Mouse (Mus musculus) megakaryocyte-erythroid progenitor cell, adult 5 weeks (primary cell): ENCODE results near the gene Lamtor2. TPM values are rescaled to one million over a fixed set of nuclear protein-coding genes. Genes with fewer than 3 reads are reported as not detected.

Source experiments
- polyA plus RNA-seq: library from polyadenylated mRNA; stranded (reverse); fragments of >175 nt; gene quantifications from 2 replicates; pipeline ENCODE4 v1.2.3, GENCODE M21; 2012

Lamtor2 gene
- polyA plus RNA-seq: 121 and 149 TPM in 2 replicates

DNA sequence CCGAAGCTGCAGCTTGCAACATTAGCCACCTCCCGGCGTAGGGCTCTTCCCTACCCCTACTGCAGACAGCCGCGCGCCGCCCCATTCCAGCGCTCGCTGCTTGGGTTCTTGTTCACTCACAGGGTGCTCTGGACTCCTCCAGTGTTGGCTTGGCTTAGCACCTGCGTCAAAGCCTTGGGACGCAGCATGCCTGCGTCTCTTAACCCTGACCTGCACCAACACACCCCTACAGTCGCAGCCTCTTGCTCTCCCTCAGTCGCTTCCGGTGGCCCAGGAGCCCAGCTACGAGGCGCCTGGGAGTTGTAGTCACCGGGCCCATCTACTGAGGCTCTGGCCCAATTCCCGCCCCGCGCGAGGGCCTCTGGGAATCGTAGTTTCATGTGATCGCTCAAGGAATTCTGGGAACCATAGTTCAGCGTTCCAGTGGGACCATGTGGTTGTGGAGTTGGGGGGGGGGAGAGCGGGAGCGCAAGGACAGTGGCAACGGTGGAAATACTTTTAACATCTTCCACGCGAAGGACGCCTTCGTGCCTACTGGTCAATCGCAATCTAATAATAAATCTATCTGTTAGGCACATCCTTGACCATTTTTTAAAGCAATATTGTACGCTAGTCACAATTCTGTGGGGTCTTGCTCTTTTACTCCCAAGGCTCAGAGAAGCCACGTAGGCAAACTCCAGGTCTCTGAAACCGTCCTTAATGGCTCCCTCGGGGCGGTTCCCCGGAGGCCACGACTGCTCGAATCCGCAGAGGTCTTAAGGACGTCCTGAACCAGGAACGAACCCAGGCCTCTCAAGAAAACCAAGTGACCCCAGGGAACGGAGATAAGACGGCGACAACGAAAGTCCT, at the start of gene Lamtor2:
TSS of gene Lamtor2 (minus strand) at position 399 of the 849 bp plus-strand sequence.

DNA sequence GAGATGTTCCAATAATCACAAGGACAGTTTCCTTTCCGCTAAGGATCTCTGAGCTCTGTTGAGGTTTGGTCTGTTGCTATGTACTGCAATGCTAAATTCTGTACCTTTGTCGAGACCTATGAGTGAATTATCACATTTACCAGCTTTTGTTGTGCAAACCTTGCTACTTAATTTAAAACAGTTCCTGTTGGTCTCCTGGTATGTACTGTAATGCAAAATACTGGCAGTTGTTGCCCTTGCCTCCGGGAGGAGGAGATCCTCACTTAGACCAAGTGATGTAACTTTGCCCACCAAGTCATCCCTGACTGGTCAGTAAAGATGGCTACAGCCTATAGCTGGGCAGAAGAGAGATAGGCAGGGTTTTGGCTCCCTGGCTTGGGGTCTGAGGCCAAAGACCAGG, 22.7 kb upstream of the Lamtor2 start, which contains the start of gene Ssr2:
TSS of gene Ssr2 (plus strand) at position 337 of the 400 bp plus-strand sequence.

DNA sequence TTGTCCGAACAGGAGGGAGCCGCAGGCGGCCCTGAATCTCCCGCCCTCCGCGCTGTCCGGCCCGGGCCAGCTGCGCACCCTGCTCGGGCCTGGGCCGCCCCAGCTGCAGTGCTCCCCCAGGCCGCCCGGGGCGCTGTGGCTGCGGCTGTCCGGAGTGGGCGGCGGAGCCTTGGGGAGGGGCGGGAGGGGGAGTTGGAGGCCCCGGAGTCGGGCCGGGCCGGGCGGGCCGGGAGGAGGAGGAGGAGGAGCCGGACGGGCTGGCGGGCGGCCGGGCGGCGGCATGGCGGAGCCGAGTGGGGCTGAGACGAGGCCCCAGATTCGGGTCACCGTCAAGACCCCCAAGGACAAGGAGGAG, 628 bp upstream of the Lamtor2 start, which contains the start of gene Ubqln4:
TSS of gene Ubqln4 (plus strand) at position 234 of the 355 bp plus-strand sequence.

DNA sequence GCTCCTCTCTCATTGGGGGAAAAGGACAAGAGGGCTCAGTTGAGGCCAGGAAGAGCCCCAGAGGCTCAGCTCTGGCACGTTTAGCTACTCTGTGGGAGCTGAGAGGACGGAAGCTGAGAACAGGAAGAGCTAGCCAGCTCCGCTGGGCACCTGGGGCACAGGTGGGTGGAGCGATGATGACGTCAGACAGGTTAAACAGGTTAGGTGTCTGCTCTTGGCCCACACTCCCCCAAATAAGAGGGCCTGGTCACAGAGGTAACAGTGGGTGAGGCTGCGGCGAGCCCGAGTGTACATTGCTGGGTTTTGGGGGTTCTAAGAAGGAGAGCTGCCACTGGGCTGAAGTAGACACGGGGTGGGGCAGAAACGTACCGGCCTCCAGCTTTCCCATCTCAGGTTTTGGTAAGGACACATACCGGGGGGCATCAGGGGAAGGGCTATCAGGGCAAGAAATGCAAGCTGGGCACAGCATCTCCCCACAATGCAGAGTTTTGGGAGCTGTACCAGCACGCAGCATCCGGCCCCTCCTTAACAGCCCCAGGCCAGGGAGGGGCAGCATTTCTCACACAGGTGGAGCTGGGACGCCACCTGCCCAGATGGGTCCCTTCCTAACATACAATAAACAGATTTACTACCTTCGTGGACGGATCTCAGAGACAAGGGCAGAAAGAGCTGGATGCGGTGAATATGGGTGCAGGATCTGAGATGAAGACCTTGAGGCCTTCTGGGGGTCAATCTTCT, 4.5 kb downstream of the Lamtor2 start, which contains the start of gene Rab25:
TSS of gene Rab25 (minus strand) at position 121 of the 738 bp plus-strand sequence.

DNA sequence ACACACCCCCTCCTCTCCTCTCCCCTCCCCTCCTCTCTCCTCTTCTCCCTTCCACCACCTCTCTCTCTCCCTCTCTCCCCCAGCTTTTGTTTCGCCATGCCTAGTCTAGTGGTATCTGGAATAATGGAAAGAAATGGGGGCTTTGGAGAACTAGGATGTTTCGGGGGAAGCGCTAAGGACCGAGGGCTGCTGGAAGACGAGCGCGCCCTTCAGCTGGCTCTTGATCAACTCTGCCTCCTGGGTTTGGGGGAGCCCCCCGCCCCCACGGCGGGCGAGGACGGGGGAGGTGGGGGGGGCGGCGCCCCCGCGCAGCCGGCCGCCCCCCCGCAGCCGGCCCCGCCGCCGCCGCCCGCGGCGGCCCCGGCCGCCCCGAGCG, 20.6 kb downstream of the Lamtor2 start, which contains the start of gene Mex3a:
TSS of gene Mex3a (plus strand) at position 97 of the 376 bp plus-strand sequence.

DNA sequence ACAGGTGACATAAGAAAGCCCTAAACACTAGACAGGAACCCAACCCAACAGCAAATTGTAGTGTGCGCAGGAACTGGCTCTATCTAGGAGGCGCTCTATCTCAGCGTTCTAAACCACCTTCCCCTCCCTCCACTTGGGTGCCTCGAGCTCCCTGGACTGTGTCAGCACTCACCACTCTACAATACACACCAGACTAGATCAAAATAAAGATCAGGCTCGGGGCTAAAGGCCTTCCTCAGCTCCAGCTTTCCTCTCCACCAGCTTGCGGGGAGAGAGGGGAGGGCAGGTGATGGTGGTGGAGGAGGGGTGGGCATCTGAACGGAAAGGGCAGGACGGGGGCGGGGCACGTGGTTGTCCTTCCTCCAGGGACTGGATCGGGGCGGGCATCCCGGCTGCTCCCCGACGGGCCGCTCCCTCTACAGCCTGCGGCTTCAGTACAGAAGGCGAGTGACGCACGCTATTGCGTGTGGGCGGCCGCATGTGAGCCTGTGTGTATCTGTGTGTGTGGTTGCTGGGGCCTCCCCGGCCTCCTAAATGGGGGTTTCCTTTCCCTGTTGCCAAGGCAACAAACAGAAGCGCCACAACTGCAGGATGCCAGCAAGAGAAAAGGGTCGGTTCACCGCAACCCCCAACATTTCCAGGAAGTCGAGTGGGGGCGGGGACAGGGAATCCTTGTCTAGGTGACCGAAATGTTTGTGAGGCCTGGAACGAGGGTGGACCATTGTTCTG, 43.0 kb downstream of the Lamtor2 start, which contains the start of gene Lmna:
TSS of gene Lmna (minus strand) at position 265 of the 729 bp plus-strand sequence.

Other genes starting within 250 kb of the Lamtor2 start
- gene Glmp, start 228.1 kb downstream of the Lamtor2 start, polyA plus RNA-seq: 75.1 and 97.9 TPM in 2 replicates
- gene Tmem79, start 216.9 kb downstream of the Lamtor2 start, polyA plus RNA-seq: 1.8 and 1.9 TPM in 2 replicates
- gene Smg5, start 216.8 kb downstream of the Lamtor2 start, polyA plus RNA-seq: 78.6 and 97.0 TPM in 2 replicates
- 0.06 TPM in 1 of 2 replicates, not detected in the other for gene Paqr6, start 188.5 kb downstream of the Lamtor2 start, polyA plus RNA-seq
- gene Bglap3, start 180.3 kb downstream of the Lamtor2 start, polyA plus RNA-seq: not detected in 2 replicates
- gene Bglap2, start 174.4 kb downstream of the Lamtor2 start, polyA plus RNA-seq: not detected in 2 replicates
- not detected in 2 replicates for gene Bglap, start 168.6 kb downstream of the Lamtor2 start, polyA plus RNA-seq
- gene Pmf1, start 142.7 kb downstream of the Lamtor2 start, polyA plus RNA-seq: 203 and 221 TPM in 2 replicates
- 8.2 and 8.3 TPM in 2 replicates for gene Slc25a44, start 127.9 kb downstream of the Lamtor2 start, polyA plus RNA-seq
- 60.3 and 109 TPM in 2 replicates for gene Sema4a, start 91.9 kb downstream of the Lamtor2 start, polyA plus RNA-seq
- 80.9 and 128 TPM in 2 replicates for gene Lmna, start 43.1 kb downstream of the Lamtor2 start, polyA plus RNA-seq
- 8.8 and 16.2 TPM in 2 replicates for gene Mex3a, start 20.7 kb downstream of the Lamtor2 start, polyA plus RNA-seq
- gene Rab25, start 4.8 kb downstream of the Lamtor2 start, polyA plus RNA-seq: 0.24 and 0.69 TPM in 2 replicates
- 74.0 and 78.9 TPM in 2 replicates for gene Ubqln4, start 684 bp upstream of the Lamtor2 start, polyA plus RNA-seq
- gene Ssr2, start 22.8 kb upstream of the Lamtor2 start, polyA plus RNA-seq: 298 and 364 TPM in 2 replicates
- gene Arhgef2, start 52.9 kb upstream of the Lamtor2 start, polyA plus RNA-seq: 425 and 439 TPM in 2 replicates
- not detected in 2 replicates for gene Rxfp4, start 100.1 kb upstream of the Lamtor2 start, polyA plus RNA-seq
- gene Khdc4, start 132.7 kb upstream of the Lamtor2 start, polyA plus RNA-seq: 14.9 and 17.2 TPM in 2 replicates
- gene Rit1, start 163.8 kb upstream of the Lamtor2 start, polyA plus RNA-seq: 13.4 and 15.4 TPM in 2 replicates
- 0.49 and 0.78 TPM in 2 replicates for gene Syt11, start 222.1 kb upstream of the Lamtor2 start, polyA plus RNA-seq